Mouse (Mus musculus) ES-E14 (cell line): ENCODE data around the gene Zfp119b.

ENCODE experiments used
- HCFC1 ChIP-seq: IDR thresholded peaks from 2 replicates; pipeline ENCODE4 v1.6.1; 2012; ENCODE audit warnings: low read length, inconsistent platforms, borderline replicate concordance; ENCODE audit not compliant: insufficient read depth
- ZC3H11A ChIP-seq: IDR thresholded peaks from 2 replicates; pipeline ENCODE4 v1.6.1; 2012; ENCODE audit warnings: low read depth, mild to moderate bottlenecking, inconsistent platforms, low read length, borderline replicate concordance
- ZNF384 ChIP-seq: IDR thresholded peaks from 2 replicates; pipeline ENCODE4 v1.6.1; 2012; ENCODE audit warnings: low read depth, low read length, inconsistent platforms

DNA sequence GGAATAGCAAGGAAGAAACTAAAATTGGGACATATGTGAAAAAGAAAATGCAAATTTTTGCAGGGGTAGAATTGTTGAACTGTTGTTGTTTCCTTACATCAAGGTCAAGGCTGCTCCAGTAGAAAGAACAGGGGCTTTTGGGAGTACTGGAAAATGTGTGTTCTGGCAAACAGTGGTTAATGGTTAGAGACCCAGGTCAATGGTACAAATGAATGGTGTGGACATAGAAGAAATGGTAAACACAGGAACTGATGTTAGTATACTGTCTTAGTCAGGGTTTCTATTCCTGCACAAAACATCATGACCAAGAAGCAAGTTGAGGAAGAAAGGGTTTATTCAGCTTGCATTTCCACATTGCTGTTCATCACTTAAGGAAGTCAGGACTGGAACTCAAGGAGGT, 42.6 kb downstream of the Zfp119b start:
- TF ChIP-seq HCFC1 (no peak), ZC3H11A (no peak), ZNF384 (no peak)
